Mouse (Mus musculus) liver, embryonic 14.5 days (tissue): ENCODE data around the gene Ift27.

Experiments used
- CTCF ChIP-seq: IDR thresholded peaks from 2 replicates; pipeline ENCODE4 v1.5.1; 2016; ENCODE audit warnings: antibody characterized with exemption, low read depth, control low read depth
- EP300 ChIP-seq: IDR thresholded peaks from 2 replicates; pipeline ENCODE4 v1.6.1; 2016; ENCODE audit warnings: antibody characterized with exemption, low read depth

DNA sequence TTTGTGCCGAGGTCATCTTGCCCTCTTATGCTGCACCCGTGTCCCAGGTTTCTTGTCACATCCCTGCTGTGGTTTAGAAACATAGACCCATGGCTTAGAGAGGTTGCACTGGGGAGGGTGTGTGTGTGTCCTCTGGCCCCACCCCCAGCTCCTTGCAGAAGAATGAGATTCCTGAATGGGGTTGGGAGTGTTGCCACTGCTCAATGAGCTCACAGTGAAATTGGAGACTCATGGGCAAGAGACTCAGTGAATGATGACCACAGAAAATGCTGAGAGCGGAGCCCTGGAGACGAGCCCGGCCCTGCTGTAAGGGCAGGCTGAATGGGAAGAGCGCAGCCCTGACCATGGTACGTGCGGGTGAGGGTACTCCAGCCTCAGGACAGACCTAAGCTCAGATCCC lies 33.7 kb downstream of the Ift27 start:
- TF ChIP-seq CTCF (no peak), EP300 (no peak)
